Mouse (Mus musculus): ENCODE data around the gene Batf. TPM values are rescaled to one million over a fixed set of nuclear protein-coding genes. Genes with fewer than 3 reads are reported as not detected.
"Not testable (repeated sequence)": the region's sequence is repeated elsewhere in the genome, so short reads cannot be mapped to it uniquely, and the experiment has no call there.

The Batf gene
- polyA plus RNA-seq, 1 experiment from 2014 or later: 7.2 TPM

DNA sequence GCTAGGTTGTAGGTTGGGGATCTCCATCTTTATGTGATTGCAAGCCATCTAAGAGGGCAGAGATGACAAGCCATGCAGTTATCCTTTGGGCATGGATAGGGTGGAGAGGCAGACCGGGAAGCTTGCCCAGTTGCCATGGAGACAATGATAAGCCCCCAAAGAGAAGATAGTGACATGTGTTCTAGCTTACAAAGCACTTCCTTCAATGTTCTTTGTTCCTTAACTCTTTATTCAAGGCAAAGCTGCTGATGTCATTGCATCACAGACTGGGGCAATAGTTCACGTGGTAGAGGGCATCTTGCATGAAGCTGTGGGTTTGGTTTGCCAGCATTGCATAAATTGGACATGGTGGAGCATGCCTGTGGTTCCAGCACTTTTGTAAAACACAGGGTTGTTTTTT, 27.1 kb upstream of the Batf start:
- H3K9me3 ChIP-seq (replicated peaks): no peaks in the 10 kb centered on the region
- no peak overlapping the region for H3K9ac ChIP-seq
- no peaks in the 10 kb centered on the region for H3K36me3 ChIP-seq
- no peak overlapping the region for H3K27ac ChIP-seq (replicated peaks)
- peaks cover 3% of the 10 kb centered on the region; the same call in 1 of the 2 replicates for H3K4me1 ChIP-seq
- WGBS: 52% methylated on average over 2 of the region's 2 CpGs
- ATAC-seq (ENCODE audit: insufficient number of reproducible peaks, low FRiP score, low TSS enrichment, low read depth): no peak
- no peak overlapping the region for H3K4me2 ChIP-seq (replicated peaks)
- H3K27me3 ChIP-seq: no peaks in the 10 kb centered on the region
- H3K4me3 ChIP-seq (replicated peaks): no peak overlapping the region

DNA sequence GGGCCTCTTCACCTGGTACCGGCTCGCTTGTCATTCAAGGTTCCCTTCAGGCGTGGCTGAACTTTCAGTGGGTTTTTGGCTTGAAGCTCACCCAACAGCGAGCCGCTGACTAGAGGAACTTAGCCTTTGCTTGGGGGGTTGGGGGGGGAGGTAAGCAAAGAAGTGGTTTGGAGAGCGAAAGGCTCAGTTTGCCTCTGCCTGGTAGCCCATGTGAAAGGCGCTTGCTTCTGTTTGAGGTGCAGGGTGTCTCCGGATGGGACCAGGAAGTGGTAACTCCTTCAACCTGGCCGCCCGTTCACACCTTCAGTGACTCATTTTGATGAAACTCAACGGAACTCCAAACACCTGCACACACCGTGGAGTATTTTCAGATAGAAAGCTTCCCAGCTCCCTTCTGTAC, 25.6 kb upstream of the Batf start:
- no peaks in the 10 kb centered on the region for H3K36me3 ChIP-seq
- H3K9ac ChIP-seq: no peak overlapping the region
- no peak for ATAC-seq (ENCODE audit: insufficient number of reproducible peaks, low FRiP score, low TSS enrichment, low read depth)
- H3K9me3 ChIP-seq (replicated peaks): no peaks in the 10 kb centered on the region
- H3K4me3 ChIP-seq (replicated peaks): no peak overlapping the region
- no peak overlapping the region for H3K27ac ChIP-seq (replicated peaks)
- no peak overlapping the region for H3K4me2 ChIP-seq (replicated peaks)
- no peaks in the 10 kb centered on the region for H3K27me3 ChIP-seq
- H3K4me1 ChIP-seq: peaks cover 3% of the 10 kb centered on the region; the same call in 1 of the 2 replicates
- WGBS: 86% methylated on average over 12 of the region's 12 CpGs

DNA sequence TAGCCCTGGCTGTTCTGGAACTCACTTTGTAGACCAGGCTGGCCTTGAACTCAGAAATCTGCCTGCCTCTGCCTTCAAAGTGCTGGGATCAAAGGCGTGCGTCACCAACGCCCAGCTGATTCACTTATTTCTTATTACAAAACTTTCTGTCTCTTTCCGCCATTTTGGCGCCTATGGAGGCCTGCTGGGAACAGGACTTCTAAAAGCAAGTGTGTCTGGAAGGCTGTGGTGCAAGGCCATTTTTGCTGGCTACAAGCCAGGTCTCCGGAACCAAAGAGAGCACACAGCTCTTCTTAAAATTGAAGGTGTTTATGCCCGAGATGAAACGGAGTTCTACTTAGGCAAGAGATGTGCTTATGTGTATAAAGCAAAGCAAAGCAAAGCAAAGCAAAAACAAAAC, 24.2 kb upstream of the Batf start:
- not testable (repeated sequence) for H3K4me1 ChIP-seq; H3K36me3 ChIP-seq; H3K4me3 ChIP-seq (replicated peaks); H3K4me2 ChIP-seq (replicated peaks); H3K27ac ChIP-seq (replicated peaks); H3K9ac ChIP-seq; H3K27me3 ChIP-seq; ATAC-seq (ENCODE audit: insufficient number of reproducible peaks, low FRiP score, low TSS enrichment, low read depth); H3K9me3 ChIP-seq (replicated peaks)
- 90% methylated on average over 8 of the region's 8 CpGs for WGBS

DNA sequence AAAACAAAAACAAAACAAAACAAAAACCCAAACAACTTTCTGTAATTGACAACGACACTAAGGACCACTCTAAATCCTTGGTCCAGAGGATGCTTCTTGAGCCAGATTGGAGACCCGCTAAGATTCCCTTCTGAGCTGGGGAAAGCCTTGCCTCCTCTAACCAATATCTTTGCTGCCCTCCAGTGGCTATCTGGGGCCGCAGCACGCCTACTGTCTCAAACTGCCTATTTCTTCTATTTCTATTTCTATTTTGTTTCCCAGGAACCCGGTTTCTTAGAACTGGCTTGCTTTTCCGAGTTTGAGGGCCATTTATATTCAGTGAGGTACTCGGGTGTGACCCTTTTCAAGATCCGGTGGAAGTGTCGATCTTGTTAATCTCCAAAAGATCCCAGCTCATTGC, 23.6 kb upstream of the Batf start:
- H3K9me3 ChIP-seq (replicated peaks): no peaks in the 10 kb centered on the region
- no peaks in the 10 kb centered on the region for H3K27me3 ChIP-seq
- ATAC-seq (ENCODE audit: insufficient number of reproducible peaks, low FRiP score, low TSS enrichment, low read depth): no peak
- no peaks in the 10 kb centered on the region for H3K4me1 ChIP-seq
- no peak overlapping the region for H3K4me3 ChIP-seq (replicated peaks)
- 13% methylated on average over 9 of the region's 9 CpGs for WGBS
- H3K27ac ChIP-seq (replicated peaks): no peak overlapping the region
- H3K9ac ChIP-seq: no peak overlapping the region
- H3K4me2 ChIP-seq (replicated peaks): 0 out of 2 replicates have a peak overlapping the region, but pooled peaks have one; percentile 17
- no peaks in the 10 kb centered on the region for H3K36me3 ChIP-seq

DNA sequence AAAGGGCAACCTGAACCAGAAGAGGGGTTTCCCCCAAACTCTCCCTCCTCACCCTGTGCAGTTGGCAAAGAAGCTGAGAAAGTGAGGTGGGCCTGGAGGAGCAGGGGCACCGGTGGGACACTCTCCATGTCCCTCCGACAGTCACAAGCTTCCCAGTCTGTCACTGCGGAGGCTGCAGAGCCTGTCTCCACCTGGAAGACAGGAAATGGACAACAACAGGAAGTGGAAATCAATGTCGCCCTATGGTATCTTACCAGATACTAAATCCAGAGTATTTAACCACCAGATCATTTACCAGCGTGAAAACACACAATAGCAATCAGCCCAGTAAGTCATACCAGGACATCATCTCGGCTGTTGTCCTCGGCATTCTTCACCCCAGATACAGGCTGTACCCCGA, 20.4 kb upstream of the Batf start:
- Histone ChIP-seq H3K4me3 (replicated peaks) (no peak overlapping the region), H3K36me3 (no peaks in the 10 kb centered on the region), H3K27ac (replicated peaks) (no peak overlapping the region), H3K9me3 (replicated peaks) (no peaks in the 10 kb centered on the region), H3K4me1 (0 out of 2 replicates have a peak, but pooled peaks cover 8% of the 10 kb centered on the region), H3K27me3 (no peaks in the 10 kb centered on the region), H3K9ac (no peak overlapping the region), H3K4me2 (replicated peaks) (no peak overlapping the region)
- ATAC-seq (ENCODE audit: insufficient number of reproducible peaks, low FRiP score, low TSS enrichment, low read depth): no peak
- WGBS: 76% methylated on average over 8 of the region's 8 CpGs

DNA sequence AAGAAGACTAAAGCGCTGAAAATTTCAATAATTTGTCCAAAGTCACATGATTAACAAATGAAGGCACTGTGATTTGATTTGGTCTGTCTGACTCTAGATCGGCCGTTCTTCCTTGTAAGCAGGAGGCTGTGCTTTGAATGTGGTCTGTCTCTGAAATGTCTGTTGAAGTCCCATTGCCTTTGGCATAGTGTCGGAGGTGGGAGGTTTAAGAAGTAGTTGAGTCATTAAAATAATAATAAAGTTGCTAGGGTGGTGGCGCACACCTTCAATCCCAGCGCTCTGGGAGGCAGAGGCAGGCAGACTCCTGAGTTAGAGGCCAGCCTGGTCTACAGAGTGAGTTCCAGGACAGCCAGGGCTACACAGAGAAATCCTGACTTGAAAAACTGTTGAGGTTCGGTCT, 19.4 kb upstream of the Batf start:
- Histone ChIP-seq H3K27ac (replicated peaks) (no peak overlapping the region), H3K4me1 (0 out of 2 replicates have a peak, but pooled peaks cover 8% of the 10 kb centered on the region), H3K9me3 (replicated peaks) (no peaks in the 10 kb centered on the region), H3K36me3 (no peaks in the 10 kb centered on the region), H3K9ac (no peak overlapping the region), H3K4me3 (replicated peaks) (no peak overlapping the region), H3K27me3 (no peaks in the 10 kb centered on the region), H3K4me2 (replicated peaks) (no peak overlapping the region)
- ATAC-seq (ENCODE audit: insufficient number of reproducible peaks, low FRiP score, low TSS enrichment, low read depth): no peak
- WGBS: 87% methylated on average over 7 of the region's 7 CpGs

DNA sequence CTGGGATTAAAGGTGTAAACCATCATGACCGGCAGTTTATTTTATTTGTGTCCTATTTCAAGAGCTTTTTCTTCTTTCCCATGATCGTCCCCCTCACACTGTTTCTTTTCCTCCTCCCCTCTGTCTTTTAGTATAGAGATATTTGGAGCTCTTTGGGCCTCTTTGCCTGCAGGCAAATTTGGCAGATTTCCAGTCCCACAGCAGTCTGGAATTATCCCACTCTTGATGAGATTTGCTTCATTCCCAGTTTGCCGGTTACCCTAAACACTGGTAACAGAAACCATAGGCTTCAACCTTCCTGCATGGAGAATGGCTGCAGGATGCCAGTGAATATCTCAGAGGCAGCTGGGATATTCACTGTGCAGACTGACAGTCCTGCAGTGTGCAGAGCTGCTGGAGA, 17.8 kb upstream of the Batf start:
- Histone ChIP-seq H3K27ac (replicated peaks) (no peak overlapping the region), H3K27me3 (no peaks in the 10 kb centered on the region), H3K9me3 (replicated peaks) (no peaks in the 10 kb centered on the region), H3K4me2 (replicated peaks) (no peak overlapping the region), H3K4me3 (replicated peaks) (no peak overlapping the region), H3K36me3 (no peaks in the 10 kb centered on the region), H3K9ac (no peak overlapping the region), H3K4me1 (0 out of 2 replicates have a peak, but pooled peaks cover 8% of the 10 kb centered on the region)
- 17% methylated on average over 3 of the region's 3 CpGs for WGBS
- ATAC-seq (ENCODE audit: insufficient number of reproducible peaks, low FRiP score, low TSS enrichment, low read depth): 0 out of 2 replicates have a peak, but pooled peaks have one; percentile 39

DNA sequence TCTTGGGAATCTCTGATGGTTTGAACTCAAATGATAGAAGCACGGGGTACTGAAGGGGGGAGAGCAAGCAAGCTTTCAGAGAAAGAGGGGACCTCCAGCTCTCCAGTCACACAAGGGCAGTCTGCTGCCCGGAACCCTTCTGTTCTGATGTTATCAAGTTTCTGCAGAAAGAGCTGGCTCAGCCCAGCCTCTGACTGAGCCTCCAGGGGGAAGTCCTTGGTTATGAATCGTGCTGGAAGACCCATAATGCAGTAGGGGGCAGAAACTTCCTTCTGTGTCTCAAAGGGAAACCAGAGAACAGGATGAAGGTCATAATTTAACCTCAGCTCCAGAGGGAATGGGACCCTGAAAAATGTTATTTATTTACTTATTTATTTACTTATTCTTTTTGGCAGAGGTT, 16.4 kb upstream of the Batf start:
- ATAC-seq (ENCODE audit: insufficient number of reproducible peaks, low FRiP score, low TSS enrichment, low read depth): no peak
- 58% methylated on average over 3 of the region's 3 CpGs for WGBS
- no peak overlapping the region for H3K4me3 ChIP-seq (replicated peaks)
- no peak overlapping the region for H3K9ac ChIP-seq
- no peaks in the 10 kb centered on the region for H3K9me3 ChIP-seq (replicated peaks)
- H3K27me3 ChIP-seq: no peaks in the 10 kb centered on the region
- H3K4me1 ChIP-seq: 0 out of 2 replicates have a peak, but pooled peaks cover 8% of the 10 kb centered on the region
- no peak overlapping the region for H3K27ac ChIP-seq (replicated peaks)
- H3K4me2 ChIP-seq (replicated peaks): no peak overlapping the region
- no peaks in the 10 kb centered on the region for H3K36me3 ChIP-seq

DNA sequence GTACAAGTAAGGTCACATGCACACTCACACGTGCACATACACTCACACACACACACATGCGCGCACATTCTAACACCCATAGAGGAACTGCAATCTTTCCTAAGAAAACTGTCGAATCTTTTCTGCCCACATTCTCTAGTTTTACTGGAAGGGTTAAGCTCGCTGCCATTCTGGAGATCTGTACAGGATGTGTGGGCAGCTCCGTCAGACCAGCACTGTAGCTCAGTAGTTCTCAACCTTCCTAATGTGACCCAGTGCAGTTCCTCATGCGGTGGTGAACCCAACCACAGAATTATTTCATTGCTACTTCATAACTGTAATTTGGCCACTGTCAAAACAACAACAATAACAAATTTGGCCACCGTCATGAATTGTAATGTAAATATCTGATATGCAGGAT, 12.6 kb upstream of the Batf start:
- no peak overlapping the region for H3K4me2 ChIP-seq (replicated peaks)

DNA sequence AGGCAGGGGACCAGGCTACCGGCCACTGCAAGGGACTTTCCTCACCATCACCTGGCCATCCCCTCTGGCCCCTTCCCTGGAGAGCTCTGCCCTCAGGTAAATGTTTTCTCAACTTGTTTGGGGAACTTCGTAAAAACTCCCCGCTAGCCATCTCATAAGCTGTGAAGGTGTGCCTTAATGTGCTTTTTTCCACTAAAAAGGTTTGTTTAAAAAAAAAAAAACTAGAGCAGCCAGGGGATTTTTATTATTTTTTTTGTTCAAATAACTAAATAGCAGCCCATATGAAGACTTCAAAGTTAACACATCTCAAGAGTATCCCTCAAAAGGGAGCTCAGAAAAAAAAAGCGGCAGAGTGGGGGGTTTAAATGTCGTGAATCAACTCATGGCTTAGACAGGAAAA, 7.4 kb upstream of the Batf start:
- ATAC-seq (ENCODE audit: insufficient number of reproducible peaks, low FRiP score, low TSS enrichment, low read depth): no peak
- no peak overlapping the region for H3K9ac ChIP-seq
- no peaks in the 10 kb centered on the region for H3K36me3 ChIP-seq
- no peak overlapping the region for H3K4me2 ChIP-seq (replicated peaks)
- no peak overlapping the region for H3K4me3 ChIP-seq (replicated peaks)
- no peaks in the 10 kb centered on the region for H3K4me1 ChIP-seq
- H3K27me3 ChIP-seq: no peaks in the 10 kb centered on the region
- no peaks in the 10 kb centered on the region for H3K9me3 ChIP-seq (replicated peaks)
- 78% methylated on average over 5 of the region's 5 CpGs for WGBS
- no peak overlapping the region for H3K27ac ChIP-seq (replicated peaks)

More for the DNA sequence above, 12.6 kb upstream of the Batf start:
- Histone ChIP-seq H3K9me3 (replicated peaks) (no peaks in the 10 kb centered on the region), H3K27me3 (no peaks in the 10 kb centered on the region), H3K4me1 (0 out of 2 replicates have a peak, but pooled peaks cover 3% of the 10 kb centered on the region), H3K4me3 (replicated peaks) (no peak overlapping the region), H3K27ac (replicated peaks) (no peak overlapping the region), H3K9ac (no peak overlapping the region), H3K36me3 (no peaks in the 10 kb centered on the region)
- no peak for ATAC-seq (ENCODE audit: insufficient number of reproducible peaks, low FRiP score, low TSS enrichment, low read depth)
- 84% methylated on average over 8 of the region's 8 CpGs for WGBS

DNA sequence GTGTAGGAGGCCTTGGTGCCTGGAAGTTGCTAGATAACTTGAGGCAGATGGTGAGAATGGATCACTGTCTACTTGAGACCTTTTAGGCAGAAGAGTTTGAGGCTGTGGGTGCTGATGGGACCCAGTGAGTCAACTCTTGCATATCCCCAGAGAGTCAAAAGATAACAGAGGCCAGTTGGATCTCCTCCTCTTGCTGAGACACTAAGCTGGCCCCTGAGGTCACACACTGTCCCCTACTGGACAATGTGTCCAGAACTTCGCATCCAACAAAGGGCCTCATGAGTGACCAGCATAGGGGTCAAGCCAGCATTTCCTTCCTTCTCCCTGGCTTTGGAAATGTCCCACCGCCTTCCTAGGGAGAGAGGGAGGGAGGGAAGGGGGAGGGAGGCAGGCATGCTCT, 6.7 kb upstream of the Batf start:
- H3K9ac ChIP-seq: no peak overlapping the region
- 67% methylated on average over 1 of the region's 2 CpGs for WGBS
- no peaks in the 10 kb centered on the region for H3K27me3 ChIP-seq
- no peak for ATAC-seq (ENCODE audit: insufficient number of reproducible peaks, low FRiP score, low TSS enrichment, low read depth)
- H3K4me3 ChIP-seq (replicated peaks): no peak overlapping the region
- no peaks in the 10 kb centered on the region for H3K4me1 ChIP-seq
- H3K9me3 ChIP-seq (replicated peaks): no peaks in the 10 kb centered on the region
- H3K36me3 ChIP-seq: no peaks in the 10 kb centered on the region
- H3K27ac ChIP-seq (replicated peaks): no peak overlapping the region
- H3K4me2 ChIP-seq (replicated peaks): no peak overlapping the region

DNA sequence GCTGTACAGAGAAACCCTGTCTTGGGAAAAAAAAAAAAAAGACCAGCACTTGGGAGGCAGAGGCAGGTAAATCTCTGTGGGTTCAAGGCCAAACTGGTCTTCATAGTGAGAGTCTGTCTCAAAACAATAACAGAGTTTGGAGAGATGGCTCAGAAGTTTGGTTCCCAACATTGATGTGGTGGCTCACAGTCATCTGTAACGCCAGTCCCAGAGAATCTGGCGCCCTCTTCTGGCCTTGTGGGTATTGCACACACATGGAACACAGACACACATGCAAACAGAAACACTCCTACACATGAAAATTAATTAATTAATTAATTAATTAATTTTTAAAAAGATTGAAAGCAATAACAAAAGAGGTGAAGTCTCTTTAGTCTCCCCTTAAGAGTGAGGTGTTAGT, 4.1 kb upstream of the Batf start:
- 39% methylated on average over 2 of the region's 2 CpGs for WGBS
- H3K36me3 ChIP-seq: no peaks in the 10 kb centered on the region

More for the DNA sequence above, 4.1 kb upstream of the Batf start:
- Histone ChIP-seq H3K4me2 (replicated peaks) (no peak overlapping the region), H3K9me3 (replicated peaks) (no peaks in the 10 kb centered on the region), H3K4me1 (peaks cover 9% of the 10 kb centered on the region; the same call in 1 of the 2 replicates), H3K27ac (replicated peaks) (no peak overlapping the region), H3K27me3 (no peaks in the 10 kb centered on the region), H3K4me3 (replicated peaks) (no peak overlapping the region), H3K9ac (no peak overlapping the region)
- no peak for ATAC-seq (ENCODE audit: insufficient number of reproducible peaks, low FRiP score, low TSS enrichment, low read depth)
